Mouse (Mus musculus): ENCODE data around the gene Scgb1c1.
A peak's percentile ranks its signal among the peaks of the same experiment; 100 is the strongest.

Scgb1c1 gene

GRCm38 (mm10) chr7:140845683-140846082, 336 bp downstream of the Scgb1c1 start:
- no peak for DNase-seq

GRCm38 (mm10) chr7:140846676-140847075, 1.3 kb downstream of the Scgb1c1 start:
- DNase-seq = no peak

- no peak for DNase-seq
Measured at GRCm38 (mm10) chr7:140847755-140848580, 2.6 kb downstream of the Scgb1c1 start, which contains the start of gene Odf3. Odf3 (plus strand) TSS chr7:140847805.

- no peak for DNase-seq
Measured at GRCm38 (mm10) chr7:140848591-140848990, 3.2 kb downstream of the Scgb1c1 start.

DNA sequence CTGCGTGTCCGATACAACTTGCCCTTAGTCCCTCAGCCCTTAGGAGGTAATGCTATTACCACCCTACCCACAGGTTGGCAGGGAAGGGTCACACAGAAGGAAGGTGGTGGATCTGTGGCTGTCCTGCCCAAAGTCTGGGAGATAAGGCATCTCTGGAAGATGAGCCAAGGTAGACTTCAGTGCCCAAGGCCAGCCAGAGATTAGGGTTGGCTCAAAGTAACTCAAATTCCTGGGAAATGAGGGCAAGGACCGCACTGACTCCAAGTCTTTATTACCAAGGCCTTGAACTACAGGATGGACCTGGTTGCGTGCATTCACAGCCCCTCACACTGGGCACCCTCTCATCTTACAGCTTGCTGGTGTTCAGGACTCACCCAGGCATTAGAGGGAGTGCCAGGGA, 6.6 kb downstream of the Scgb1c1 start:
- no peak for DNase-seq

DNA sequence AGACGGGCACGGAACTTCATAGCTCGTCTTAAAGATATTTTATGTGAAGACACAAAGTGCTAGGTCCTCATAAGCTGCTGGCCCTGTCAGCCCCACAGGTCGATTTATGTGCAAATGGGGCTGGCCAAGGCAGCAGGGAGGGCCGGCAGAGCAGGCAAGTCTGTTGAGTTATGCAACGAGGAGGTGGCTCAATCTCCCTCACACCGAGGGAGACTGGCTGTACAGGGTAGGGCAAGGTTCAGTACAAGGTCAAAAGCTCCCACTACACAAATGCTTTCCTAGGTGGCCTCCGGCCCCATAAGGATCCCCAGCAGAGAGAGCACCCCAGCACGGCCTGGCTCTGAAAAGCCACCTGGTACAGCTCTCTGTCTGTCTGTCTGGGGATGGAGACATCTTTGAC, 8.0 kb downstream of the Scgb1c1 start:
- DNase-seq = no peak

- DNase-seq = no peak
Measured at GRCm38 (mm10) chr7:140854483-140854882, 9.1 kb downstream of the Scgb1c1 start.

DNA sequence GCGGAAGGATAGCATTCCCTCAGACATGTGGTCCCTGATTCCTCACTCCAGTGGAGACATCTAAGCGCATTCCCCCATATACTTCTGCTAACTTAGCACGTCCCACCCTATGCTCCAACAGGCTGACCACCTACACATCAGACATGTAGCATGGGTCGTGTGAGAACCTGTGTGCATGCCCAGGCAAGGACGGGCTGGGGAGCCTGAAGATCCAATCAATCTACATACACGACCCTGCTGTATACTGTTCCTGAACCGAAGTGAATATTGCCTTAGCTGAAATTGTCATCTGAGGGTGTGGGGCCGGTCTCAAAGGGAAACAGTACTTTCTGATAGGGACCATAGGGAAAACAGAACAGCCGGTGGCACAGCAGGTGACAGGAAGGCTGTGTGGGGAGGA, 9.8 kb downstream of the Scgb1c1 start:
- DNase-seq = no peak

- DNase-seq = peak; percentile 90
Measured at GRCm38 (mm10) chr7:140855860-140856784, 10.8 kb downstream of the Scgb1c1 start, which contains the start of gene Gm45785. Gm45785 (minus strand) TSS chr7:140856331.

DNA sequence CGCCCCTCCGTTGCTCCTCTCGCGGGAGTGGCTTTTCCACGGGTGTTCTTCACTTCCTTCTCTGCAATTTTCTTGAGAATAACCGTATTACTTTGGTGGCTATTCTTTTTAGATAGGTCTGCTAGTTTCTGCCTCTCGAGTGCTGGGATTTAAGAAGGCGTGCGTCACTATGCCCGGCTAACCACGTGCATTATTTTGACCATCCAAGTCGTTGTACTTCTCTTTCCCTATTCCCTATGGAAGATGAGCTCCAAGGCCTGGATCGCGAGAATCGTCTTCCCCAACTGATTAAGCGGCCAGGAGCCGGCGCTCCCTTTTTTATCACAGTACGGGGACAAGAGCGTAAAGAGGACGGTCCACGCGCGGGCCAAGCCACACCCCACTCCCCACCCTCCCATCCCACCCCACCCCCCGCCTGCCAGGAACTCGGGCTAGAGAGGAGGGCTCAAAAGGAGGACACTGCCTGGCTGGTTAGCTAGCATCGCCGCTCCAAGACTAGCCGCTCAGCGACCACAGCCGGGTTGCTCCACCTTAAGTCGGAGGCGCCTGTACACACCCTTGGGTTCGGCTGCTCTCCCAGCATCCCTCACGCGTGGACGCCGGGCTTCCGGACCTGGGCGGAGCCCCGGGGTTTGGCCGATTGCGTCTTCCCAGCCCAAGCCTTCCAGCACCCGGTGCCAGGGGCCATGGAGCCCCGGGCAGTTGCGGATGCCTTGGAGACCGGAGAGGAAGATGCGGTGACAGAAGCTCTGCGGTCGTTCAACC, 11.6 kb downstream of the Scgb1c1 start, which contains the start of gene Ric8a:
Gene Ric8a (plus strand): TSS at position 173 of the 765 bp plus-strand sequence.
- DNase-seq = peak; percentile 91

GRCm38 (mm10) chr7:140857550-140858505, 12.5 kb downstream of the Scgb1c1 start, which contains the start of gene Bet1l:
Bet1l (minus strand) TSS chr7:140857577.
- DNase-seq = peak; percentile 49

DNA sequence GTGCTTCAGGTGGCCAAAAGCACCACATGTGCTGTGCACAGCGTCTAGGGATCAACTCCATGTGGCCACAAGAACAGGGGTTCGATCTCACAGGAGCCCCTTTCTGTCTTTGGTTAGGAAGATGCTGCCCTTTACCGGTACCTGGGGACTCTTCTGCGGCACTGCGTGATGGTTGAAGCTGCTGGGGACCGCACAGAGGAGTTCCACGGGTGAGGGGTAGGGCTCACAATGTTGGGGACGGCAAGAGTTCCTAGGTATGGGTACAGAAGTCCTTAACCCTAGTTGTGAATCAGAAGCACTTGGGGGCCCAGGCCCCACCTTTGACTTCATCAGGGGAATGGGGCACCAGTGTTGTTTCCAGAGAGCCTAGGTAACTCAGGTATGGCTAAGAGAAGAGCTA, 13.4 kb downstream of the Scgb1c1 start:
- no peak for DNase-seq

GRCm38 (mm10) chr7:140859997-140860396, 14.7 kb downstream of the Scgb1c1 start:
- DNase-seq = no peak

- DNase-seq = peak; percentile 50
Measured at GRCm38 (mm10) chr7:140860728-140861127, 15.4 kb downstream of the Scgb1c1 start.

DNA sequence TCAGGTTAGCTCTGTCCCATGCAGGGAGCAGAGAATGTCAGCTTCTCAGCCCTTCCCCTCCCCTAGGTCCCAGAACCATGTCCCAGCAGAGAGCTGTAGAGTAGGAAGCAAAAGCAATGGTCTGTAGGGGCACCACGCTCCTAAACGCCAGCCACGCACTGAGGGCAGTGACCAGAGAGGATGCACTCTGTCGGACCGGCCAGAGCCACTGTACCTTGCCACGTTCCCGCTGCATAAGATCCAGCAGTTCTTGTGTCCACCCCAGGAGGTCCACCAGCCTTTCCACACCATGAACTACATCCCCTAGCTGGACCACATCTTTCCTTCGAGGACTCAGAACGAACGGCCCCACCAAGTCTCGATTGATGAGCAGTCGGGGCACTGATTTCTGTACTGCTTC, 19.4 kb downstream of the Scgb1c1 start:
- DNase-seq = no peak

DNA sequence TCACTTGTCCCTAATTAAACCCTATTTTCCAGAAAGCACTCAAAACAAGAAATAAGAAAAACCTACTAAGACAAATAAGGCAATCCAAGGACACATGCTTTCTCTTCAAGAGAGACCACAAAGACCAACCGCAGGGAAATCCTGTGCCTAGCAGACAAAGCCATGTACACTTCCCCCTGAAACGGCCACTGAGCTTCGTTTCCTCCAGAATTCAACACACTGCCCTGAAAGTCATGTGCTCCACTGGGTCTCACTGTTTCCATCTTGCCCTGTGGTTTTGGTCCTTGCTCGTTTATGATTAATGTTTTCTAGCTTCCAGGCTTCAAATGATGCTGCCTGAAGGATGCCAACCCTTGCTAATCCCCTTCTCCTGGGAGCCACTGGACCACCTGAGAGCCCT, 28.9 kb downstream of the Scgb1c1 start:
- DNase-seq = no peak

GRCm38 (mm10) chr7:140877364-140877763, 32.0 kb downstream of the Scgb1c1 start:
- DNase-seq = no peak

DNA sequence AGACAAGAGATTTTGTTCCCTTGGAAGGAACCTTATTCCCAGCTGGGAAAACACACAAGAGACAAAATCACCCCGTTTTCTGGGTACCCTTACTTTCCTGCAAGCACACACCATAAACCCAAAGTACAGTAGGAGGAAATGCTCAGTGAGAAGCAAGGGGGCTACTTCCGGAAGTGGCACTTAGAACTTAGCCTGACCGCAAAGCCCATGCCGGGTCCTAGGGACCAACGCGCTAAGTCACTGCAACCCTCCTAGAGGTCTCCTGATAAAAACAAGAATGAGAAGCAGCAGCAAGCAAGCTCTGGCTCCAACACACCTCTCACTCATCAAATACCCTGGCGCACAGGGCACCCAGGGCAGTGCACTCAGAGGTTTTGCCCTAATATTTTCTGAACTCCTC, 34.0 kb downstream of the Scgb1c1 start:
- no peak for DNase-seq

DNA sequence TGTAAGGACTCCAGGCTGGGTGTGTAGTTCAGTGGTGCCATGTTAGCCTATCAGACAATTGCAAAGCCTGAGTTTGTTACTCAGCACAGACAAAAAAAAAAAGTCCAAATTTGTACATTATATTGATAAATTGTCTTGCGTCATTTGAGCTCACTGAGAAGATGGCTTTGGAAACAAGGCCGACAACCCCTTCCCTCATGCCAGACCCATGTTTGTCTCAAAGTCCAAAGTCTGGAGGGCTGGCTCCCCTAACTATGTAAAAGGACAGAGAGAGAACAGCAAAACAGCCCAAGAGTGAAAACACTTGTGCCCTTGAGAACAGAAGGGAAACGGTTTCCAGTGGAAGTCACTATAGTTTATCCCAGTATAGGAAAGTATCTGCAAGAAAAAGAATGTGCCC, 35.1 kb downstream of the Scgb1c1 start:
- no peak for DNase-seq

- no peak for DNase-seq
Measured at GRCm38 (mm10) chr7:140880865-140881515, 35.6 kb downstream of the Scgb1c1 start.
